Mouse (Mus musculus): ENCODE data around the gene Fbxw11.
"Not testable (repeated sequence)": the region's sequence is repeated elsewhere in the genome, so short reads cannot be mapped to it uniquely, and the experiment has no call there.

The Fbxw11 gene

GRCm38 (mm10) chr11:32704241-32704890, 61.8 kb downstream of the Fbxw11 start:
- in situ Hi-C loops (cut with MboI, MseI) = no loop called here

GRCm38 (mm10) chr11:32706406-32706993, 64.0 kb downstream of the Fbxw11 start:
- in situ Hi-C loops (cut with MboI, MseI) = loop anchor here (5.0 kb wide), 1 partner anchor 79 kb away; no protein-coding TSS in a partner anchor

- in situ Hi-C loops (cut with MboI, MseI) = loop anchor here (5.0 kb wide), 1 partner anchor 80 kb away; no protein-coding TSS in a partner anchor
Observed at GRCm38 (mm10) chr11:32707481-32707880, 65.0 kb downstream of the Fbxw11 start.

GRCm38 (mm10) chr11:32708739-32709501, 66.4 kb downstream of the Fbxw11 start:
- in situ Hi-C loops (cut with MboI, MseI) = loop anchor here (5.0 kb wide), 1 partner anchor 82 kb away; no protein-coding TSS in a partner anchor

GRCm38 (mm10) chr11:32709563-32709962, 67.0 kb downstream of the Fbxw11 start:
- in situ Hi-C loops (cut with MboI, MseI) = loop anchor here (5.0 kb wide), 1 partner anchor 82 kb away; no protein-coding TSS in a partner anchor

- in situ Hi-C loops (cut with MboI, MseI) = no loop called here
Observed at GRCm38 (mm10) chr11:32714230-32714629, 71.7 kb downstream of the Fbxw11 start.

- in situ Hi-C loops (cut with MboI, MseI) = no loop called here
Observed at GRCm38 (mm10) chr11:32714896-32715295, 72.4 kb downstream of the Fbxw11 start.

- in situ Hi-C loops (cut with MboI, MseI) = no loop called here
Observed at GRCm38 (mm10) chr11:32715495-32715894, 73.0 kb downstream of the Fbxw11 start.

- in situ Hi-C loops (cut with MboI, MseI) = no loop called here
Observed at GRCm38 (mm10) chr11:32715970-32716369, 73.4 kb downstream of the Fbxw11 start.

GRCm38 (mm10) chr11:32716876-32717275, 74.4 kb downstream of the Fbxw11 start:
- in situ Hi-C loops (cut with MboI, MseI) = no loop called here

GRCm38 (mm10) chr11:32717711-32718110, 75.2 kb downstream of the Fbxw11 start:
- in situ Hi-C loops (cut with MboI, MseI) = not testable (repeated sequence)

GRCm38 (mm10) chr11:32718371-32718770, 75.8 kb downstream of the Fbxw11 start:
- in situ Hi-C loops (cut with MboI, MseI) = no loop called here

- in situ Hi-C loops (cut with MboI, MseI) = no loop called here
Observed at GRCm38 (mm10) chr11:32718979-32719378, 76.5 kb downstream of the Fbxw11 start.

- in situ Hi-C loops (cut with MboI, MseI) = no loop called here
Observed at GRCm38 (mm10) chr11:32722653-32723052, 80.1 kb downstream of the Fbxw11 start.

- in situ Hi-C loops (cut with MboI, MseI) = no loop called here
Observed at GRCm38 (mm10) chr11:32723287-32723686, 80.8 kb downstream of the Fbxw11 start.

- in situ Hi-C loops (cut with MboI, MseI) = no loop called here
Observed at GRCm38 (mm10) chr11:32725171-32725570, 82.6 kb downstream of the Fbxw11 start.

- in situ Hi-C loops (cut with MboI, MseI) = no loop called here
Observed at GRCm38 (mm10) chr11:32732467-32732866, 89.9 kb downstream of the Fbxw11 start.

- in situ Hi-C loops (cut with MboI, MseI) = no loop called here
Observed at GRCm38 (mm10) chr11:32733195-32733594, 90.7 kb downstream of the Fbxw11 start.

GRCm38 (mm10) chr11:32736371-32736770, 93.8 kb downstream of the Fbxw11 start:
- in situ Hi-C loops (cut with MboI, MseI) = no loop called here

GRCm38 (mm10) chr11:32737729-32738128, 95.2 kb downstream of the Fbxw11 start:
- in situ Hi-C loops (cut with MboI, MseI) = no loop called here

- in situ Hi-C loops (cut with MboI, MseI) = no loop called here
Observed at GRCm38 (mm10) chr11:32743891-32744290, 101.4 kb downstream of the Fbxw11 start.

GRCm38 (mm10) chr11:32744463-32744862, 101.9 kb downstream of the Fbxw11 start:
- in situ Hi-C loops (cut with MboI, MseI) = no loop called here

All from T-helper 2 cell (primary cell).